Mouse (Mus musculus): Measurements from ENCODE around the gene Ccdc51. TPM values are rescaled to one million over a fixed set of nuclear protein-coding genes. Genes with fewer than 3 reads are reported as not detected.

The Ccdc51 gene
- polyA plus RNA-seq, 1 experiment, result 4.9 TPM

- Histone ChIP-seq H3K4me3 (ENCODE audit: low read depth, low read length) (no peak overlapping the region), H3K36me3 (ENCODE audit: control insufficient read depth, insufficient read depth, low read length, poor library complexity, severe bottlenecking) (peaks cover 6% of the 10 kb centered on the region; the same call in 1 of the 2 replicates), H3K9ac (ENCODE audit: low read depth, poor library complexity, severe bottlenecking) (no peak overlapping the region), H3K9me3 (replicated peaks; ENCODE audit: control insufficient read depth, insufficient read depth, low read length, poor library complexity, severe bottlenecking) (no peaks in the 10 kb centered on the region), H3K27me3 (ENCODE audit: control insufficient read depth, insufficient read depth, low read length, poor library complexity, severe bottlenecking) (no peaks in the 10 kb centered on the region), H3K4me1 (ENCODE audit: control insufficient read depth, insufficient read depth, low read length) (peaks cover 3% of the 10 kb centered on the region), H3K27ac (ENCODE audit: insufficient read depth, low read length) (no peak overlapping the region)
- TF ChIP-seq POLR2A (IDR thresholded peaks at IDR 0.05; ENCODE audit: insufficient read depth, low read length), result no peak
- no peak for TF ChIP-seq EP300 (IDR thresholded peaks at IDR 0.05; ENCODE audit: insufficient read depth, low read depth, low read length)
- TF ChIP-seq CTCF (IDR thresholded peaks at IDR 0.05; ENCODE audit: low read depth, low read length), result no peak
Observed at GRCm38 (mm10) chr9:109054712-109055111, 27.6 kb upstream of the Ccdc51 start.

- H3K4me1 ChIP-seq (ENCODE audit: control insufficient read depth, insufficient read depth, low read length), result peaks cover 3% of the 10 kb centered on the region
- H3K9me3 ChIP-seq (replicated peaks; ENCODE audit: control insufficient read depth, insufficient read depth, low read length, poor library complexity, severe bottlenecking), result no peaks in the 10 kb centered on the region
- TF ChIP-seq POLR2A (IDR thresholded peaks at IDR 0.05; ENCODE audit: insufficient read depth, low read length), result no peak
- no peak for TF ChIP-seq CTCF (IDR thresholded peaks at IDR 0.05; ENCODE audit: low read depth, low read length)
- TF ChIP-seq EP300 (IDR thresholded peaks at IDR 0.05; ENCODE audit: insufficient read depth, low read depth, low read length), result no peak
- H3K36me3 ChIP-seq (ENCODE audit: control insufficient read depth, insufficient read depth, low read length, poor library complexity, severe bottlenecking), result peaks cover 6% of the 10 kb centered on the region; the same call in 1 of the 2 replicates
- H3K27me3 ChIP-seq (ENCODE audit: control insufficient read depth, insufficient read depth, low read length, poor library complexity, severe bottlenecking), result no peaks in the 10 kb centered on the region
- no peak overlapping the region for H3K27ac ChIP-seq (ENCODE audit: insufficient read depth, low read length)
- no peak overlapping the region for H3K4me3 ChIP-seq (ENCODE audit: low read depth, low read length)
- no peak overlapping the region for H3K9ac ChIP-seq (ENCODE audit: low read depth, poor library complexity, severe bottlenecking)
Observed at GRCm38 (mm10) chr9:109055271-109056030, 26.8 kb upstream of the Ccdc51 start.

GRCm38 (mm10) chr9:109056081-109056690 is 26.1 kb upstream of the Ccdc51 start:
- peaks cover 3% of the 10 kb centered on the region for H3K4me1 ChIP-seq (ENCODE audit: control insufficient read depth, insufficient read depth, low read length)
- H3K4me3 ChIP-seq (ENCODE audit: low read depth, low read length), result no peak overlapping the region
- no peaks in the 10 kb centered on the region for H3K9me3 ChIP-seq (replicated peaks; ENCODE audit: control insufficient read depth, insufficient read depth, low read length, poor library complexity, severe bottlenecking)
- TF ChIP-seq EP300 (IDR thresholded peaks at IDR 0.05; ENCODE audit: insufficient read depth, low read depth, low read length) (no peak), POLR2A (IDR thresholded peaks at IDR 0.05; ENCODE audit: insufficient read depth, low read length) (no peak), CTCF (IDR thresholded peaks at IDR 0.05; ENCODE audit: low read depth, low read length) (no peak)
- peaks cover 6% of the 10 kb centered on the region; the same call in 1 of the 2 replicates for H3K36me3 ChIP-seq (ENCODE audit: control insufficient read depth, insufficient read depth, low read length, poor library complexity, severe bottlenecking)
- H3K27me3 ChIP-seq (ENCODE audit: control insufficient read depth, insufficient read depth, low read length, poor library complexity, severe bottlenecking), result no peaks in the 10 kb centered on the region
- no peak overlapping the region for H3K27ac ChIP-seq (ENCODE audit: insufficient read depth, low read length)
- no peak overlapping the region for H3K9ac ChIP-seq (ENCODE audit: low read depth, poor library complexity, severe bottlenecking)

GRCm38 (mm10) chr9:109056916-109057315 is 25.4 kb upstream of the Ccdc51 start:
- H3K36me3 ChIP-seq (ENCODE audit: control insufficient read depth, insufficient read depth, low read length, poor library complexity, severe bottlenecking), result peaks cover 6% of the 10 kb centered on the region; the same call in 1 of the 2 replicates
- TF ChIP-seq EP300 (IDR thresholded peaks at IDR 0.05; ENCODE audit: insufficient read depth, low read depth, low read length), result no peak
- no peak for TF ChIP-seq POLR2A (IDR thresholded peaks at IDR 0.05; ENCODE audit: insufficient read depth, low read length)
- no peak for TF ChIP-seq CTCF (IDR thresholded peaks at IDR 0.05; ENCODE audit: low read depth, low read length)
- no peaks in the 10 kb centered on the region for H3K27me3 ChIP-seq (ENCODE audit: control insufficient read depth, insufficient read depth, low read length, poor library complexity, severe bottlenecking)

GRCm38 (mm10) chr9:109057543-109057942 is 24.8 kb upstream of the Ccdc51 start:
- Histone ChIP-seq H3K36me3 (ENCODE audit: control insufficient read depth, insufficient read depth, low read length, poor library complexity, severe bottlenecking) (peaks cover 6% of the 10 kb centered on the region; the same call in 1 of the 2 replicates), H3K9ac (ENCODE audit: low read depth, poor library complexity, severe bottlenecking) (no peak overlapping the region), H3K27ac (ENCODE audit: insufficient read depth, low read length) (no peak overlapping the region), H3K4me3 (ENCODE audit: low read depth, low read length) (no peak overlapping the region), H3K4me1 (ENCODE audit: control insufficient read depth, insufficient read depth, low read length) (no peaks in the 10 kb centered on the region), H3K27me3 (ENCODE audit: control insufficient read depth, insufficient read depth, low read length, poor library complexity, severe bottlenecking) (no peaks in the 10 kb centered on the region), H3K9me3 (replicated peaks; ENCODE audit: control insufficient read depth, insufficient read depth, low read length, poor library complexity, severe bottlenecking) (no peaks in the 10 kb centered on the region)
- TF ChIP-seq CTCF (IDR thresholded peaks at IDR 0.05; ENCODE audit: low read depth, low read length) (no peak), EP300 (IDR thresholded peaks at IDR 0.05; ENCODE audit: insufficient read depth, low read depth, low read length) (no peak), POLR2A (IDR thresholded peaks at IDR 0.05; ENCODE audit: insufficient read depth, low read length) (no peak)

More at GRCm38 (mm10) chr9:109056916-109057315, 25.4 kb upstream of the Ccdc51 start:
- H3K4me3 ChIP-seq (ENCODE audit: low read depth, low read length), result no peak overlapping the region
- no peak overlapping the region for H3K27ac ChIP-seq (ENCODE audit: insufficient read depth, low read length)
- no peak overlapping the region for H3K9ac ChIP-seq (ENCODE audit: low read depth, poor library complexity, severe bottlenecking)
- H3K4me1 ChIP-seq (ENCODE audit: control insufficient read depth, insufficient read depth, low read length), result peaks cover under 1% of the 10 kb centered on the region
- no peaks in the 10 kb centered on the region for H3K9me3 ChIP-seq (replicated peaks; ENCODE audit: control insufficient read depth, insufficient read depth, low read length, poor library complexity, severe bottlenecking)

Measured in ES-Bruce4 (cell line).